Mouse (Mus musculus): ENCODE results near the gene Myo1a.
"Not testable (repeated sequence)": the region's sequence is repeated elsewhere in the genome, so short reads cannot be mapped to it uniquely, and the experiment has no call there.

The Myo1a gene

DNA sequence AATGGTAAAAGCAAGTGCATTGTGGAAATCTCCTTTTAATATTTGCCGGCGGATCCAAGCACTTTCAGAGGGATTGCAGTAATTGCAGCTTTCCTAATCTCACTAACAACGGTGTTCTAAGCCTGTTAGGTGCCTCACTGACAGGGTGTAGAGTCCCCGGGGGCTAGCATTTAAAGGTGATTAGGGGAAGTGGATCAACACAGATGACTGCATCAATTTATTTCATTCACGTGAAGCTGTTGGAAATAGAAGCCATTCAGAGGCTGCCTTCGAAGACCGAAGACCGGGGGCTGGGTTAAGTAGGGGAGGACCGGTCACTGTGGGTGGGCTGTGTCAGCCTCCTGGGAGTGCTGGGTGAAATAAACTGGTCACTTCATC lies 26.0 kb downstream of the Myo1a start:
- no peak for DNase-seq

DNA sequence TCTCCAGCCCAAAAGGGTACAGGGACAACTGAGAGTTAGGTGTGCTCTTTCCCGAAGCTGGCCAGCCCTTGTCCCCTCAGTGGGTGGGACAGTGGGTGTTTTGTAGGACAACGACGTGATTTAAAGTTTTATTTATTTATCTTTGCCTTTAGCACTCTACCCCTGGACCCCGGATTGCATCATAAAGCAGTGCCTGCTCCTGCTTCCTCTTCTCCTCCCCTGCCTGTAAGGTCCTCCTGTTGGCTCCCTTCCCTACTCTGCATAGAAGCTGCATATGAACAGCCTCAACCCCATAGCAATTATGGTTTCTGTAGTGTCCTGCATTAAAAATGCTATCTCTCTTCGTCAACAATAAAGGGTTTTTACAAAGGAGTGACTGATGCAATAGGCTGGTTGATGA lies 26.4 kb downstream of the Myo1a start:
- DNase-seq, result no peak

GRCm38 (mm10) chr10:127734434-127734833 lies 29.5 kb downstream of the Myo1a start:
- DNase-seq, result no peak

GRCm38 (mm10) chr10:127736266-127736665 lies 31.3 kb downstream of the Myo1a start:
- DNase-seq, result no peak

- DNase-seq, result no peak
Observed at GRCm38 (mm10) chr10:127736916-127737315, 31.9 kb downstream of the Myo1a start.

DNA sequence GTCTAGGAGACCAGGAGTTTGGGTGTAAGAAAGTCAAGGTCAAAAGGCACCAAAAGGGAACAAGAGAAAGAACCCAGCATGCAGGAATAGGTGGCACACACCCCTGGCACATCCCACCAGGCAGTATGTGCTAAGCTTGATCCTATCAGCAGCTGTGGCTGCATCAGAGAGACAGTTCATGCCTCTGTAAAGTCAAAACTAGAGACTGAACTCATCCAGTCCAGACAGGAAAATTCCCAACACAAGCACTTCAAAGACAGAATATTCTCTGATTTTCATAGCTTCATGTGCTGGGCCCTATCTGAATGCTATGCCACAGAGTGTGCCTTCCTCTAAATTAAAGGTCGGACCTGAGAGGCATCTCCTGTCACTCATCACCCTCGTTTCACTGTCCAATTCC lies 32.6 kb downstream of the Myo1a start:
- DNase-seq, result no peak

- DNase-seq, result no peak
Observed at GRCm38 (mm10) chr10:127738151-127738882, 33.3 kb downstream of the Myo1a start.

GRCm38 (mm10) chr10:127739083-127739660 lies 34.2 kb downstream of the Myo1a start, which contains the start of gene Zbtb39:
TSS of gene Zbtb39 (plus strand) at chr10:127739538.
- DNase-seq, result peak; percentile 81

DNA sequence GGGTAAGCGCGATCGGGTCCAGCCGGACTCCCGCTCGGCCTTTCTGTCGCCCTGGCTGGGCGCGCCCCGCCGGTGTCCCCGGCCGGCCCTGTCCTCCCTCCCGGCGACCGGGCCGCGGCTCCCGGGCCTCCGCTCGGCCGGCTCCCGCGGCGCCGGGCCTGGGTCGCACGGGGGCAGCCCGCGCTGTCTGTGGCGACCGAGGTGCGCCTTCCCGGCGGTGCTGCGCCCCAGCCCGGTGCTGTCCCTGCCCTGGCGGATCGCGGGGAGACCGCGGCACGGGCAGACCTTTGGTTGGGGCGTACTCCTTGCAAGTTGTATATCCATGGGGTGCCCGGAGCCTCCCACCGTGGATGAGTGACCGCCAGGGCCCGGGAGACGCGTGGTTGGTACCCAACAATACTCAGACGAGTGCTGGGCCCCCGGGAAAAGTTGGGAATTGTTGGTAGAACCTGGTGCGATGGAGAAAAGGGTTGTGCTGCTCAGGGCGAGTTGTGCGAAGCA lies 34.7 kb downstream of the Myo1a start:
- DNase-seq, result no peak

DNA sequence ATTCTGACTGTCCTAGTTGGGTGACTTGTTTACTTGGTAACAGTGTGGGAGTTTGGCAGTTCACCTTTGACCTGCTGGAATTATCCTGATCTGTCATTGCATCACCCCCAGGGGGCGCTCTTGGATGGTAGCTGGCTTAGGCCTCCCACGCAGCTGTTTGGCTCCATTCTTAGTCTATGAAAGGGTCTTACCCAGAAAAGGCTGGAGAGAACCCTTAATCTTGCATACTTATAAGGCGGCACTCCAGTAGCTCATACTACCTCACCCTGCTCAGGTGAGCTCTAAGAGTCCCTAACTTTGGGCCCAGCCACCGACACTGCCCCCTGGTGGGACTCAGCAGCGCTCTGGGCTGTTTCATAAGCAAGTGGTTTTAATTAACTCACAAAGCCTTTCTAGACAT lies 39.7 kb downstream of the Myo1a start:
- no peak for DNase-seq

DNA sequence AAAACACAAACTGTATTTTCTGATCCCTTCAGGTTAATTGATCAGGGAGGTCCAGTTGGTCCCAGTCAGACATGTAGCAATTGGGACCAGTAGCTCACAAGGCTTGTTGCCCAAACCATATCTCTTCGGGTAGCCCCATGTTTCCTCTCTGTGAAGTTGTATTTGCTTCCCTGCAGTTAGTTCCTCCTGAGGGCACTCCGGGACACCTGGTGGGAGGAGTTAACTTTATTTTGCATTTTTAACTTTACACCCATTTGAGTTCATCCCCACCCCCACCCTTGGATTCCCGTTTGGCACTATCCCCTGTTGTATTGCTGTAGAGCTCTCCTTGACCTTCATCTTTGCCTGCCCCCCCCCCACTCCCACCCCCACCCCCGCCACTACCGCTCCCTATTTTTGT lies 40.9 kb downstream of the Myo1a start:
- DNase-seq, result no peak

- DNase-seq, result no peak
Observed at GRCm38 (mm10) chr10:127747254-127747653, 42.3 kb downstream of the Myo1a start.

DNA sequence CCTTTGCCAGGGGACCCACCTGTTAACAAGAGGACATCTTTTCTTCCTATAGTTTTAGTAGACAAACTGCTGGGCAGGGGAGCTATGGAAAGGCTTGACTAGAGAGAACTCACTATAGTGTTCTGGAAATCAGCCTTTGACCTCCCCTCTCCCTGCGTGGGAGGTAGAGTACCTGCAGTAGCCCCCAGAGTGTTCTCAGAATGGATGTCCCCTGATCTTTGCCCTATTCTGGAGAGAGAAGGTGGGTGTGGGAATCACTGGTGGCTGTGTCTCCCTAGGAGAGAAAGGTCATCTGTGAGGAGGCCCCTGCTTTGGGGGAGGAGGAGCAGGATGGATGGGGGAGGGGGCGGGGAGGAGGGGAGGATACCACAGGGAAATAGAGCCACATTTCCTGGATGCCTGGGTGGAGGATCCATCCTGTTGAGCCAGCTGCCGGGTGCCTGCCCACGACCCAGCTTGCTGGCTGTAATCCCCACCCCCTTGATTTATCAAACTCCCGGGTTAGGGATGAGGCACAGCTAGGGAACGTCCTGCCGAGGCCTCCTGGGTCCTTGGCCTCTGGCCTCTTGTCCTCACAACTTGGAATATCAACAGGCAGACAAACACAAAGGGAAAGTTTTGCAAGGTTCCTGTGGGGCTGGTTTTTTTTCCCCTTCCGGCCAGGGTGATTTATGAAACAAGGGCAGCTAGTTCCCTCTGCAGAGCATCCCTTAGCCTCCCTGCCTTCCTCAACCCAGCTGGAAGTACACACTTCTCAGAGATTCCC lies 44.1 kb downstream of the Myo1a start:
- no peak for DNase-seq

- DNase-seq, result no peak
Observed at GRCm38 (mm10) chr10:127750136-127750777, 45.3 kb downstream of the Myo1a start.

- no peak for DNase-seq
Observed at GRCm38 (mm10) chr10:127751548-127751947, 46.6 kb downstream of the Myo1a start, which contains the start of gene Gpr182. TSS of gene Gpr182 (minus strand) at chr10:127751732.

DNA sequence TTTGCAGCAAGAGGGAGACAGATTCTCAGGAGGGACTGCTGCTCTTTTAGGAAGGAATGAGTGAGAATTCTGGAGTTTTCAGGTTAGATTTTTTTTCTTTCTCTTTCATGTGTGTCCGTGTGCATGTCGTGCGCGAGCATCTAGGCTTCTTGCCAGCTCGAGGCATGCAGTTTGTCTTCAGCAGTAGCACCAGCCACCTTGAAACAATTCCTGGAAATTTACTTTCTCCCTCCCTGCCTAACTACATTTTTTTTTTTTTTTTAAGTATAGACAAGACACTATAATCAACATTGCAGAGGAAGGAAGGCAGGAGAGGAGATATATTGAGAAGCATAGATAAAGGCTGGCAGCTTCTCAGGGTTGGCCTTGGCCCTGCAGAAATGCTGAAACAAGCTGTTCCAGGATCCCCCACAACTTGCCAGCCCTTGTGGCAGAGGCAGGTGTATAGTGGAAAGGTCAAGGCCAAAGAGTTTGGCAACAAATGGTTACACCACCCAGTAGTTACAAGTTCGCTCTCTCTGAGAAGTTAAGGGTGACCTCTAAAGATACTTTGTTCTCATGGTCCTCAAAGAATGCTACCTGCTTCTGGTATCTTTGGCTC lies 49.7 kb downstream of the Myo1a start:
- no peak for DNase-seq

DNA sequence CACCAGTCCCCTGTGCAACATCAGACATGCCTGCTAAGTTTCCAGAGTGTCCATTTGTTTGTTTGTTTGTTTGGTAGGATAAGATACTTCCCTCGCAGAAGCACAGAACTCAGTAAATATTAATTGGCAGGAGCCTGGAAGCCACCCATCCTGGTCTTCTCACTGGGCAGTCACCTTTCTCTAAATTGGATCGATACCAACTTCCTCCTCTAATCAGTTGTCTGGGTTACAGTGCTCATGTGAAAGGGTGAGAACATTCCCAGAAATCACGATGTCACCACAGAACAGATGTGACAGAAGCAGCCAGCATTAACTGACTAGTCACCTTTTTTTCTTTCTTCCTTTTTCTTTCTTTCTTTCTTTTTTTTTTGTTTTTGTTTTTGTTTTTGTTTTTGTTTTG lies 50.3 kb downstream of the Myo1a start:
- no peak for DNase-seq

- no peak for DNase-seq
Observed at GRCm38 (mm10) chr10:127755770-127756468, 50.9 kb downstream of the Myo1a start.

GRCm38 (mm10) chr10:127759181-127760110 lies 54.5 kb downstream of the Myo1a start, which contains the start of the genes Rdh1 and Rdh16f1:
TSS of gene Rdh1 (plus strand) at chr10:127759721.
TSS of gene Rdh16f1 (plus strand) at chr10:127759787.
- DNase-seq, result no peak

DNA sequence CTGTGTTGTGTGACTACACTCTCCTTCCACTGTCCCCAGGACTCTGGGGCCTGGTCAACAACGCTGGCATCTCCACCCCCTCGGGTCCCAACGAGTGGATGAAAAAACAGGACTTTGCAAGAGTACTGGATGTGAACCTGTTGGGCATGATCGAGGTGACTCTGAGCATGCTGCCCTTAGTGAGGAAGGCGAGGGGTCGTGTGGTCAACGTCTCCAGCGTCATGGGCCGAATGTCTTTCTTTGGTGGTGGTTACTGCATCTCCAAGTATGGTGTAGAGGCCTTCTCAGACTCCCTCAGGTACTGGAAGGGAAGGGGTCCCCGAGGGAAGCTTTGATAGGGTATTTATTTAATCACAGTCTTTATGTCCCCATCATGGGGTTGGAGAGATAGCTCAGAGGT lies 58.0 kb downstream of the Myo1a start:
- not testable (repeated sequence) for DNase-seq
